Mouse (Mus musculus) megakaryocyte, embryonic 14.5 days (primary cell): ENCODE results near the gene Micall2. TPM values are rescaled to one million over a fixed set of nuclear protein-coding genes. Genes with fewer than 3 reads are reported as not detected.

ENCODE experiments used
- H3K27me3 ChIP-seq: replicated peaks from 2 replicates; pipeline ENCODE3; 2012; ENCODE audit warnings: inconsistent platforms
- H3K36me3 ChIP-seq: replicated peaks from 2 replicates; pipeline ENCODE3; 2012; ENCODE audit warnings: low read length, inconsistent platforms, mixed read lengths
- H3K4me1 ChIP-seq: 2 replicates; pipeline ENCODE4 v1.6.1; 2012; ENCODE audit warnings: inconsistent platforms
- H3K4me3 ChIP-seq: replicated peaks from 2 replicates; pipeline ENCODE3; 2012; ENCODE audit warnings: moderate library complexity, mild to moderate bottlenecking, inconsistent platforms
- H3K9me3 ChIP-seq: 2 replicates; pipeline ENCODE4 v1.6.1; 2012; ENCODE audit warnings: inconsistent platforms
- FLI1 ChIP-seq: IDR thresholded peaks from 2 replicates; pipeline ENCODE4 v1.6.1; 2012; ENCODE audit warnings: low read length, inconsistent platforms, mixed read lengths
- GATA1 ChIP-seq: IDR thresholded peaks from 3 replicates; pipeline ENCODE4 v1.6.1; 2012; ENCODE audit warnings: mixed read lengths, low read length, inconsistent platforms, borderline replicate concordance
- polyA plus RNA-seq: library from polyadenylated mRNA; stranded (reverse); fragments of >175 nt; gene quantifications from 2 replicates; pipeline ENCODE4 v1.2.3, GENCODE M21; 2012; ENCODE audit warnings: low replicate concordance; ENCODE audit not compliant: insufficient read depth

Micall2 gene
- polyA plus RNA-seq, 1 experiment, result 54.5 TPM

- H3K27me3 ChIP-seq, result no peaks in the 10 kb centered on the region
- H3K36me3 ChIP-seq, result peaks cover 44% of the 10 kb centered on the region
- no peak for TF ChIP-seq GATA1
- TF ChIP-seq FLI1, result no peak
- peaks cover 97% of the 10 kb centered on the region for H3K4me1 ChIP-seq
- H3K4me3 ChIP-seq, result peak overlapping the region; percentile 85
- no peaks in the 10 kb centered on the region for H3K9me3 ChIP-seq
Measured at GRCm38 (mm10) chr5:139732634-139733107, 3.5 kb downstream of the Micall2 start.

GRCm38 (mm10) chr5:139730712-139731486 lies 5.2 kb downstream of the Micall2 start:
- H3K36me3 ChIP-seq, result peaks cover 61% of the 10 kb centered on the region
- H3K27me3 ChIP-seq, result no peaks in the 10 kb centered on the region
- TF ChIP-seq GATA1, result no peak
- no peak for TF ChIP-seq FLI1
- no peaks in the 10 kb centered on the region for H3K9me3 ChIP-seq
- peaks cover 100% of the 10 kb centered on the region for H3K4me1 ChIP-seq
- peak overlapping the region; percentile 53 for H3K4me3 ChIP-seq

GRCm38 (mm10) chr5:139727261-139727660 lies 8.9 kb downstream of the Micall2 start:
- no peak for TF ChIP-seq FLI1
- no peak for TF ChIP-seq GATA1
- Histone ChIP-seq H3K36me3 (peaks cover 84% of the 10 kb centered on the region), H3K4me3 (no peak overlapping the region), H3K9me3 (no peaks in the 10 kb centered on the region), H3K27me3 (no peaks in the 10 kb centered on the region), H3K4me1 (peaks cover 99% of the 10 kb centered on the region)

GRCm38 (mm10) chr5:139726186-139726585 lies 9.9 kb downstream of the Micall2 start:
- Histone ChIP-seq H3K4me3 (no peak overlapping the region), H3K4me1 (peaks cover 96% of the 10 kb centered on the region), H3K9me3 (no peaks in the 10 kb centered on the region), H3K27me3 (no peaks in the 10 kb centered on the region), H3K36me3 (peaks cover 88% of the 10 kb centered on the region)
- no peak for TF ChIP-seq FLI1
- no peak for TF ChIP-seq GATA1

GRCm38 (mm10) chr5:139724336-139725116 lies 11.6 kb downstream of the Micall2 start:
- H3K27me3 ChIP-seq, result no peaks in the 10 kb centered on the region
- no peak overlapping the region for H3K4me3 ChIP-seq
- H3K36me3 ChIP-seq, result peaks cover 89% of the 10 kb centered on the region
- H3K9me3 ChIP-seq, result no peaks in the 10 kb centered on the region
- peaks cover 89% of the 10 kb centered on the region for H3K4me1 ChIP-seq
- no peak for TF ChIP-seq GATA1

GRCm38 (mm10) chr5:139723113-139723512 lies 13.0 kb downstream of the Micall2 start:
- Histone ChIP-seq H3K4me3 (peak overlapping the region; percentile 8), H3K4me1 (peaks cover 85% of the 10 kb centered on the region), H3K9me3 (no peaks in the 10 kb centered on the region), H3K27me3 (no peaks in the 10 kb centered on the region), H3K36me3 (peaks cover 91% of the 10 kb centered on the region)
- no peak for TF ChIP-seq GATA1
- TF ChIP-seq FLI1, result no peak

GRCm38 (mm10) chr5:139722709-139723108 lies 13.4 kb downstream of the Micall2 start:
- Histone ChIP-seq H3K4me1 (peaks cover 85% of the 10 kb centered on the region), H3K27me3 (no peaks in the 10 kb centered on the region), H3K4me3 (peak overlapping the region; percentile 44), H3K36me3 (peaks cover 91% of the 10 kb centered on the region), H3K9me3 (no peaks in the 10 kb centered on the region)
- TF ChIP-seq GATA1 (no peak), FLI1 (no peak)

- TF ChIP-seq FLI1 (no peak), GATA1 (no peak)
- Histone ChIP-seq H3K36me3 (peaks cover 92% of the 10 kb centered on the region), H3K27me3 (no peaks in the 10 kb centered on the region), H3K9me3 (no peaks in the 10 kb centered on the region), H3K4me1 (peaks cover 53% of the 10 kb centered on the region), H3K4me3 (no peak overlapping the region)
Measured at GRCm38 (mm10) chr5:139718949-139719348, 17.2 kb downstream of the Micall2 start.

GRCm38 (mm10) chr5:139718540-139718939 lies 17.6 kb downstream of the Micall2 start:
- Histone ChIP-seq H3K27me3 (no peaks in the 10 kb centered on the region), H3K9me3 (no peaks in the 10 kb centered on the region), H3K36me3 (peaks cover 95% of the 10 kb centered on the region), H3K4me3 (no peak overlapping the region), H3K4me1 (peaks cover 49% of the 10 kb centered on the region)
- TF ChIP-seq FLI1, result no peak
- TF ChIP-seq GATA1, result no peak

- Histone ChIP-seq H3K4me3 (no peak overlapping the region), H3K4me1 (peaks cover 41% of the 10 kb centered on the region), H3K36me3 (peaks cover 95% of the 10 kb centered on the region), H3K27me3 (no peaks in the 10 kb centered on the region), H3K9me3 (no peaks in the 10 kb centered on the region)
- TF ChIP-seq GATA1 (no peak), FLI1 (no peak)
Measured at GRCm38 (mm10) chr5:139717723-139718122, 18.4 kb downstream of the Micall2 start.
